Mouse (Mus musculus) Muller cell, postnatal 12 days (primary cell): ENCODE data around the gene Emc9.

Source experiments
- DNase-seq: peaks from one replicate; pipeline ENCODE4 v3.0.0-alpha.2; 2015; ENCODE audit errors: inconsistent ontology term

Gene Emc9

GRCm38 (mm10) chr14:55584702-55585565 is at the start of gene Emc9:
Gene Emc9 (minus strand): TSS chr14:55585302.
- DNase-seq: peak; percentile 80

- peak; percentile 25 for DNase-seq
Measured at GRCm38 (mm10) chr14:55629312-55629711, 44.2 kb upstream of the Emc9 start.

GRCm38 (mm10) chr14:55628077-55628827 is 43.1 kb upstream of the Emc9 start:
- no peak for DNase-seq

GRCm38 (mm10) chr14:55618486-55619195 is 33.5 kb upstream of the Emc9 start:
- no peak for DNase-seq

GRCm38 (mm10) chr14:55617822-55618221 is 32.7 kb upstream of the Emc9 start, which contains the start of gene Rec8:
Gene Rec8 (plus strand): TSS chr14:55618037.
- peak; percentile 60 for DNase-seq

- DNase-seq: no peak
Measured at GRCm38 (mm10) chr14:55616844-55617243, 31.7 kb upstream of the Emc9 start.

GRCm38 (mm10) chr14:55615876-55616275 is 30.8 kb upstream of the Emc9 start:
- DNase-seq: no peak

GRCm38 (mm10) chr14:55614565-55615178 is 29.6 kb upstream of the Emc9 start:
- DNase-seq: no peak

GRCm38 (mm10) chr14:55613346-55613745 is 28.2 kb upstream of the Emc9 start:
- no peak for DNase-seq

GRCm38 (mm10) chr14:55608339-55608738 is 23.2 kb upstream of the Emc9 start:
- DNase-seq: no peak

- no peak for DNase-seq
Measured at GRCm38 (mm10) chr14:55605743-55606459, 20.8 kb upstream of the Emc9 start.

- DNase-seq: no peak
Measured at GRCm38 (mm10) chr14:55604823-55605222, 19.7 kb upstream of the Emc9 start.

GRCm38 (mm10) chr14:55603633-55604576 is 18.8 kb upstream of the Emc9 start:
- peak; percentile 86 for DNase-seq

- no peak for DNase-seq
Measured at GRCm38 (mm10) chr14:55603271-55603632, 18.1 kb upstream of the Emc9 start, which contains the start of gene Irf9. Gene Irf9 (plus strand): TSS chr14:55603571.

GRCm38 (mm10) chr14:55598521-55599390 is 13.7 kb upstream of the Emc9 start:
- no peak for DNase-seq

GRCm38 (mm10) chr14:55596036-55596690 is 11.1 kb upstream of the Emc9 start:
- no peak for DNase-seq

GRCm38 (mm10) chr14:55592226-55592625 is 7.1 kb upstream of the Emc9 start:
- DNase-seq: no peak

- peak; percentile 97 for DNase-seq
Measured at GRCm38 (mm10) chr14:55591331-55591891, 6.3 kb upstream of the Emc9 start, which contains the start of gene Rnf31. Gene Rnf31 (plus strand): TSS chr14:55591708.
